Mouse (Mus musculus): ENCODE results near the gene Tmprss2. TPM values are rescaled to one million over a fixed set of nuclear protein-coding genes. Genes with fewer than 3 reads are reported as not detected.
"Not testable (repeated sequence)": the region's sequence is repeated elsewhere in the genome, so short reads cannot be mapped to it uniquely, and the experiment has no call there.

The Tmprss2 gene
- polyA plus RNA-seq, 1 experiment, result not detected

DNA sequence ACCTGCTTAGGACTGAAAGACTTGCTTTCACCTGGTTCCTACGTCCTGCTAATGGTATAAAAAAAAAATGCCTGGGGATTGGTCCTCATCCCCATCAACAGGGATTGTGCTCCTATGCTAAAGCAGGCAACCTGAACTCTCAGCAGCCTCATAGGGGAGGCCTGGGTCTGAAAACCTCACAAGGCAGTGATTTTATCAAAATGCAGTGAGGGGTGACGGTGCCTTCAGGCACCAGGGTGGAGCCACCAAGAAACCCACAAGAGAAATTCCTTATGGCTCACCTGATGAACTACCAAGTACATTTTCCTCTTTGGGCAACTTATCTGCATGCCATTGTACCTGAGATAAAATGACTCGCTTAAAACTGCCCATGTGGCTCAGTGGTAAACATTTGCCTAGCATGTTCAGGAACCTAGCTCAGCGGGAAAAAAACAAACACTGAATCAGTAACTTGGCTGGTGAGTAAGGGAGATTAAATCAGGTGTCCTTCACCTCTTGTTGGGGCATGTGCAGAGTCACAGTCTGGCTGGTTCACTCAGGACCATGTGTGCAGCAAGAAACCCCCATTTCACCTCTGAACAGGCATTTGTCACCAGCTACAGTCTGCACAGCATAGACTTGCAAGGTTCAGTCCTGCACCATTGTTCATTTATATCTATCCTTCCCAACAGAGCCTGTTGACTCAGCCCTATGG lies 17.0 kb downstream of the Tmprss2 start:
- Histone ChIP-seq H3K4me1 (no peaks in the 10 kb centered on the region), H3K9me3 (no peaks in the 10 kb centered on the region), H3K4me3 (replicated peaks) (no peak overlapping the region), H3K27me3 (replicated peaks) (peaks cover 37% of the 10 kb centered on the region), H3K36me3 (replicated peaks; ENCODE audit: low read length) (no peaks in the 10 kb centered on the region)
- TF ChIP-seq GATA1 (IDR thresholded peaks at IDR 0.05; ENCODE audit: borderline replicate concordance, low read length), result no peak
- no peak for TF ChIP-seq FLI1 (IDR thresholded peaks at IDR 0.05; ENCODE audit: low read length)

DNA sequence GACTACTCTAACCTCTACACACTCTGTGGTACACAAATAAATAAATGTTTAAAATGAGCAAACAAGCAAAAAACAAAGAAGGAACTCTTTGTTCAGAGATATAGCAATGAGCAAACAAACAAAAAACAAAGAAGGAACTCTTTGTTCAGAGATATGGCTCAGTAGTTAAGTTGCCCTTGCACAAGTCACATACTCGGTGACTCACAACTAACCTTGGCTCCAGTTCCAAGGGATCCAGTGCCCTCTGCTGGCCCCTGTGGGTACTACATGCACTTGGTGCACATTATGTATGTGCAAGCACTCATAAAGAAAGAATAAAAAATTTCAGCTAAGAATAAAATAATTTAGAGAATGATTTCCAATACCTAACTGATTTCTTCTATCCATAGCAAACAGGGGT lies 17.9 kb downstream of the Tmprss2 start:
- Histone ChIP-seq H3K36me3 (replicated peaks; ENCODE audit: low read length) (no peaks in the 10 kb centered on the region), H3K4me3 (replicated peaks) (no peak overlapping the region), H3K27me3 (replicated peaks) (peaks cover 34% of the 10 kb centered on the region), H3K4me1 (no peaks in the 10 kb centered on the region), H3K9me3 (no peaks in the 10 kb centered on the region)
- no peak for TF ChIP-seq FLI1 (IDR thresholded peaks at IDR 0.05; ENCODE audit: low read length)
- no peak for TF ChIP-seq GATA1 (IDR thresholded peaks at IDR 0.05; ENCODE audit: borderline replicate concordance, low read length)

DNA sequence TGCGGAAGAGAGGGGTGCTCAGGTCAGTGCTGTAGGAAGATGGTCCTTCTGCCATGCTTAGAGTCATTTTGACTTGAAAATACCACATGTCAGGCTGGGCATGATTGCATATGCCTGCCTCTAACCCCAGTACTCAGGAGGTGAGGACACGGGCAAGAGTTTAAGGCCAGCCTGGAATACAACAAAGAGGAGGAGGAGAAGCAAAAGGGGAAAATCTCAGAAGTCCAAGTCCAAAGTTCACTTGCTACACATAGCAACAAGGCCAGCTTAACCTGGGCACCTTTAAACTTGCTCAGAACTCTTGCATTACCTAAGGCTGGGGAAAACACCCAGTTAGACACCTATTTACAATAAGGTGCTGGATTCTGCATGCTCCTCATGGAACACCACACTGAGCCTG lies 19.5 kb downstream of the Tmprss2 start:
- Histone ChIP-seq H3K9me3 (no peaks in the 10 kb centered on the region), H3K36me3 (replicated peaks; ENCODE audit: low read length) (no peaks in the 10 kb centered on the region), H3K4me3 (replicated peaks) (no peak overlapping the region), H3K4me1 (no peaks in the 10 kb centered on the region), H3K27me3 (replicated peaks) (peaks cover 24% of the 10 kb centered on the region)
- TF ChIP-seq GATA1 (IDR thresholded peaks at IDR 0.05; ENCODE audit: borderline replicate concordance, low read length), result no peak

DNA sequence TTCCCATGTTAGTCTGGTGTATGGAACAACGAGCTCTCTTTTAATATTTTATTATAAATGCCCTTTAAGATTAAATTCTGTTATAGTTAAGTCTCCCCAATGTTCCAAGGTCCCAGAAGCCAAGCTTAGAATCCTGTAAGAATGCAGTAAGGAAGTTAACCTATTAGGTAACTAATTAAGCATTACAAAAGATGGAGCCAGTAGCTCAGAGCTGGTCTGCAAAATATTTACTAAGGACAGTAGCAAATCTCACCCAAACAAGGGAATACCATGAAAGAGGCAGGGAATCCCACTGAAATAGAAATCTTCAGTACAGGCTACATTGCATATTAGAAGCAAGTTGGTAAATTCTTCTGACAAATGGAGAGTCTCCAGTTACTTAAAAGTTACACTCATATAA lies 28.1 kb downstream of the Tmprss2 start:
- not testable (repeated sequence) for H3K4me1 ChIP-seq; H3K36me3 ChIP-seq (replicated peaks; ENCODE audit: low read length); H3K4me3 ChIP-seq (replicated peaks); H3K27me3 ChIP-seq (replicated peaks)
- H3K9me3 ChIP-seq, result peaks cover 17% of the 10 kb centered on the region

DNA sequence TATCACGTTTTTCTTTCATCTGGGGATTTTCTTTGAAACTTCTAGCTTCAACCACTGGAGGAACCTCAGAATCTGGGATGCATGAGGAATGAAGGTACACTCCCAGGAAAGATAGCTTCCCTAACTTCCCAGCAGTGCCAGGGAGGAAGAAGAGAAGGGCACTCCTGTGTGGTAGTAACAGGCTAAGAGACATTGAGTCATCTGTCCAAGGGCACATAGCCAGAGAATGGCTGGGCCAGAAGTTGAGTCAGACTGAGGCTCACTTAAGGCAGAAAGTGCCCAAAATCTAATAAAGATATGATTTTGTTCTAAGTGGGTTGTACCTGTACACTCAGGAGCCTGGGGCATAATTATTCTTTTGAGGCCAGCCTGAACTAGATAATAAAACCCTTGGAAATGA lies 41.6 kb downstream of the Tmprss2 start:
- peaks cover 11% of the 10 kb centered on the region for H3K4me1 ChIP-seq
- H3K36me3 ChIP-seq (replicated peaks; ENCODE audit: low read length), result no peaks in the 10 kb centered on the region
- TF ChIP-seq GATA1 (IDR thresholded peaks at IDR 0.05; ENCODE audit: borderline replicate concordance, low read length), result no peak
- no peak for TF ChIP-seq FLI1 (IDR thresholded peaks at IDR 0.05; ENCODE audit: low read length)
- H3K9me3 ChIP-seq, result no peaks in the 10 kb centered on the region
- H3K4me3 ChIP-seq (replicated peaks), result no peak overlapping the region
- H3K27me3 ChIP-seq (replicated peaks), result peaks cover 21% of the 10 kb centered on the region

DNA sequence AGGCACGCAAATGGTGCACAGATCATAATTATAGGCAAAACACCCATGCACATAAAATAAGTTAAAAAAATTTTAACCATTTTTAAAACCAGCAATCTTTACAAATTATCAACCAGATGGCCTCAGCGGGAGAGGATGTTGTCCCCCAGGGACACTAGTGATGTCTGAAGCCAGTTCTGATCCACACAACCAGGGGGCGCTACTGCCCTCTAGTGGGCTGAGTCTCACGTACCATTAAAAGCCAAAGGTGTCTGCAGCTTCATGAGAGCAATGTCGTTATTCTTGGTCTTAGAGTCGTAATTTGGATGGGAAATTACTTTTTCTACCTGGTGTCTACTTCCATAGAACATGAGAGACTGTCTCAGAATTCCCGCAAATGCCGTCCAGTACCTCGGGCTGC lies 42.3 kb downstream of the Tmprss2 start:
- H3K9me3 ChIP-seq, result no peaks in the 10 kb centered on the region
- no peak overlapping the region for H3K4me3 ChIP-seq (replicated peaks)
- TF ChIP-seq FLI1 (IDR thresholded peaks at IDR 0.05; ENCODE audit: low read length) (no peak), GATA1 (IDR thresholded peaks at IDR 0.05; ENCODE audit: borderline replicate concordance, low read length) (no peak)
- H3K4me1 ChIP-seq, result peaks cover 11% of the 10 kb centered on the region
- peaks cover 19% of the 10 kb centered on the region for H3K27me3 ChIP-seq (replicated peaks)
- peaks cover under 1% of the 10 kb centered on the region for H3K36me3 ChIP-seq (replicated peaks; ENCODE audit: low read length)

DNA sequence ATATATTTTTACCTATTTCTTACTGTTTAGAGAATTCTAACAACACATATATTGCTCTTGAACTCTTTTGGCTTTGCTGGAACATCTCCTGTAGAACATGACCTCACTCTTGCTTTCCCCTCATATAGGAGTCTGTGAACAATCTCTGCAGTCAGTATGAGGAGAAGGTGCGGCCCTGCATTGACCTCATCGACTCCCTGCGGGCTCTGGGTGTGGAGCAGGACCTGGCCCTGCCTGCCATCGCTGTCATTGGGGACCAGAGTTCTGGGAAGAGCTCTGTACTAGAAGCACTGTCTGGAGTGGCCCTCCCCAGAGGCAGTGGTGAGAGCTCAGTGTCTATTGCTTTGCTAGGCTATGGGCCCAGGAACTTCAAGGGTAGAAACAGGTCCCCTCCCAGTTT lies 66.7 kb downstream of the Tmprss2 start:
- Histone ChIP-seq H3K9me3 (no peaks in the 10 kb centered on the region), H3K27me3 (replicated peaks) (no peaks in the 10 kb centered on the region), H3K4me3 (replicated peaks) (no peak overlapping the region), H3K4me1 (peaks cover 37% of the 10 kb centered on the region), H3K36me3 (replicated peaks; ENCODE audit: low read length) (peaks cover 50% of the 10 kb centered on the region)
- TF ChIP-seq GATA1 (IDR thresholded peaks at IDR 0.05; ENCODE audit: borderline replicate concordance, low read length) (no peak), FLI1 (IDR thresholded peaks at IDR 0.05; ENCODE audit: low read length) (no peak)

DNA sequence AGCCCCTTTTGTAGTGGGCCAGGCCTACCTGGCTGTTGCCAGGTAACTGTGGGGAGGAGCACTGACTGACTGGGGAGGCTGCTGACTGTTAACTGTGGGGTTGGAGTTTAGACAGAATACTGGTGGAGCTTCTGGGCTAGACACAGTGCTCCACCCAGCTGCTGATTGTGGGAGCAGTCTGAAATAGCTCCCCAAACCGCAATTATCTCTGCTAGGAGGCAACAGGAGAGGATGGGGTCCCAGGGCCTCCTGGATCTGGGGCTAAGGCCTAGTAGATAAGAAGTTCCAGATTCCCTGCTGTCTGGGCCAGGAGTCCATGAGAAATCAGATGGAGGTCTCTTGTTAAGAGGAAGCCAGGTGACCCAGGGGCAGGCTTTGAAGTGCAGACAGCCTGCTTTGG lies 74.1 kb downstream of the Tmprss2 start:
- no peak for TF ChIP-seq GATA1 (IDR thresholded peaks at IDR 0.05; ENCODE audit: borderline replicate concordance, low read length)
- no peak for TF ChIP-seq FLI1 (IDR thresholded peaks at IDR 0.05; ENCODE audit: low read length)
- Histone ChIP-seq H3K9me3 (peaks cover 7% of the 10 kb centered on the region), H3K27me3 (replicated peaks) (no peaks in the 10 kb centered on the region), H3K4me3 (replicated peaks) (peak overlapping the region; percentile 94), H3K36me3 (replicated peaks; ENCODE audit: low read length) (peaks cover 38% of the 10 kb centered on the region), H3K4me1 (peaks cover 81% of the 10 kb centered on the region)

DNA sequence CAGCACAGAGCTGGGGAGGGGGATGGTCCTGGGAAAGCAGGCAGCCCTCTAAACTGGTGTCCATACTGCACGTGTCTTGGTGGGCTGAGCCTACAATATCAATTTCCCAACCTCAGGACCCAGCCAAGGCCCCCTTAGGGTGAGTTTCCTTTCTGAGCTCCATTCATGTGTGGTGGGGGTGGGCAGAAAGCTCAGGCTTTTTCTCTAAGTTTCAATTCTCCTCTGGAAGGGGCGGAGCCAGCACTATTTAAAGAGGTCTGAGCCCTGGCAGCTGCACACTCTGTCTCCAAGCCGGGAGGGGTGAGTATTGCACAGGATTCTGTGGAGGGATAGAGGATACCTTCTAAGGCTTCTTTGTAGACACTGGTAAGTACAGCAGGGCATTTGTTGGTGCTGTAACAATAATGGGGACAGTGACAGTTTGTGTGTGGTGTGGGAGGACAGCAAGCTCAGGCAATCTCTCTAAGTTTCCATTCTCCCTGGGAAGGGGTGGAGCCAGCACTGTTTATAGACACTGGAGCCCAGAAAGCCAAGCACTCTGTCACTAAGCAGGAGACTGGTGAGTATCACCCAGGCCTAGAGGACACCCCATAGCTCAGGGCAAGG lies 75.1 kb downstream of the Tmprss2 start:
- Histone ChIP-seq H3K27me3 (replicated peaks) (no peaks in the 10 kb centered on the region), H3K9me3 (peaks cover 10% of the 10 kb centered on the region), H3K4me3 (replicated peaks) (peak overlapping the region; percentile 94), H3K36me3 (replicated peaks; ENCODE audit: low read length) (peaks cover 34% of the 10 kb centered on the region), H3K4me1 (peaks cover 78% of the 10 kb centered on the region)
- TF ChIP-seq FLI1 (IDR thresholded peaks at IDR 0.05; ENCODE audit: low read length) (no peak), GATA1 (IDR thresholded peaks at IDR 0.05; ENCODE audit: borderline replicate concordance, low read length) (no peak)

DNA sequence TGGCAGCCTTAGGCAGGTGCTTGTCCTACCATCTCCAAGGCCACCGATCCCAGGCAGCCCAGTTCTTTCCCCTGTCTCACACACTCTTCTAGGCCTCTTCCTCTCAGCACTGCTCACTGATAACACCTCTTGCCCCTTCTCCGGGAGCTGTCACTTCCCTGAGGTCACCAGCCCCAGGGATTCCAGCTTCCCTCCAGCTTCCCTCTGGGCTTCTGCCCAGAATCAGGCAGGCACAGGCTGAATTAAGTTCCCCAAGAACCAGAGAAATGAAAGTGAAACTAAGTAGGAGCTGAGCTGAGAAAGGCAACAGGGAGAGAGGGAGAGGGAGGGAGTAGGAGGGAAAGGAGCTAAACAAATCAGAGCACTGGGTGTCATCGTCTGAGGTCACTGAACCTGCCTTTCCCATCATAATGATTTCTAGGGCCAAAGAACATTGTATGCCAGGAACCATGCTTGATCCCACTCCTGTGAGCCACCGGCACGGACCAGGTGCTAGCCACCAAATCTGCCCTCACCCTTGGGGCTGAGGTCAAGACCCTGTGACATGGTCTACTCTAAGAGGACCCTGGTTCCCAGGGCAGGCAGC lies 76.0 kb downstream of the Tmprss2 start:
- TF ChIP-seq FLI1 (IDR thresholded peaks at IDR 0.05; ENCODE audit: low read length) (no peak), GATA1 (IDR thresholded peaks at IDR 0.05; ENCODE audit: borderline replicate concordance, low read length) (no peak)
- H3K4me3 ChIP-seq (replicated peaks), result peak overlapping the region; percentile 94
- H3K4me1 ChIP-seq, result peaks cover 70% of the 10 kb centered on the region
- peaks cover 10% of the 10 kb centered on the region for H3K9me3 ChIP-seq
- H3K27me3 ChIP-seq (replicated peaks), result no peaks in the 10 kb centered on the region
- peaks cover 25% of the 10 kb centered on the region for H3K36me3 ChIP-seq (replicated peaks; ENCODE audit: low read length)

Data from megakaryocyte, embryonic 14.5 days (primary cell).